8 mouse cellular contexts compared by ENCODE assay signal in the genomic region with DNA sequence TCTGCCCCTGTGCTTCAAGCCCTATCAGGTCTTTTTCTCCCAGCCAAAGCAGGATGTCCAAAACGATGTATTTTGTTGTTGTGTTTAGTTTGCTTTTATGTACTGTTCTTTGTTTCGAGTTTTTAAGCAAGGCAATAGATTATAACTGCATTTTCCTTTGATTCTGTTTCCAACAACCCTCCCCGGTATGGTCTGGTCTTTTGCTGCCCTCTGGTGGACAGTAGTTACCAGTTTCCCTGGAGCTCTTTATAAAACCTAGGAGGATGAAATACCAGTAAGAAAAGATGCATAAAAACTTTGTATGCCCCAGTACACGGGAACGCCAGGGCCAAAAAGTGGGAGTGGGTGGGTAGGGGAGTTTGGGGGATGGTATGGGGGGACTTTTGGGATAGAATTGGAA.
A peak's percentile ranks its signal among the peaks of the same experiment; 100 is the strongest.
DNase-seq lines count a peak whose midpoint lies in the region; ATAC-seq lines count a peak whose summit lies in the region.

No protein-coding gene starts in this region.

- intact Hi-C loops in gastrocnemius, postnatal 36 days (cut with DNase I), result loop anchor here (2.0 kb wide), 1 partner anchor 682 kb away; no protein-coding TSS in a partner anchor

- DNase-seq in gastrocnemius, postnatal 10 days, result peak; percentile 26
- DNase-seq in gastrocnemius, postnatal 36 days, result no peak
- DNase-seq in A20 (ENCODE audit: low read depth, low spot score) (peak; percentile 43), WW6 (ENCODE audit: low read depth, low spot score) (peak; percentile 4)
- DNase-seq in embryo, embryonic 9.5 days (ENCODE audit: extremely low spot score), result peak; percentile 36
- peak; percentile 54 for DNase-seq in kidney, postnatal 10 days
- DNase-seq in thymus, postnatal 25 days, result peak; percentile 46

- ATAC-seq in megakaryocyte progenitor cell, adult 5-6 weeks (replicated peaks; ENCODE audit: poor library complexity), result peak; percentile 77

Comparison
In these comparisons a context has a peak if more than half of its experiments do, and no peak if none do; other contexts are left out.
1. DNase-seq: peak in gastrocnemius, postnatal 10 days (single experiment), A20 (single experiment), WW6 (single experiment), embryo, embryonic 9.5 days (single experiment), kidney, postnatal 10 days (single experiment) and thymus, postnatal 25 days (single experiment); none in gastrocnemius, postnatal 36 days (0 of 2).